Mouse (Mus musculus): ENCODE results near the gene Gm5105. TPM values are rescaled to one million over a fixed set of nuclear protein-coding genes. Genes with fewer than 3 reads are reported as not detected.

Gm5105 gene
- 0.10 and 0.19 TPM in 2 replicates for polyA plus RNA-seq (2012; rRNA removed)

DNA sequence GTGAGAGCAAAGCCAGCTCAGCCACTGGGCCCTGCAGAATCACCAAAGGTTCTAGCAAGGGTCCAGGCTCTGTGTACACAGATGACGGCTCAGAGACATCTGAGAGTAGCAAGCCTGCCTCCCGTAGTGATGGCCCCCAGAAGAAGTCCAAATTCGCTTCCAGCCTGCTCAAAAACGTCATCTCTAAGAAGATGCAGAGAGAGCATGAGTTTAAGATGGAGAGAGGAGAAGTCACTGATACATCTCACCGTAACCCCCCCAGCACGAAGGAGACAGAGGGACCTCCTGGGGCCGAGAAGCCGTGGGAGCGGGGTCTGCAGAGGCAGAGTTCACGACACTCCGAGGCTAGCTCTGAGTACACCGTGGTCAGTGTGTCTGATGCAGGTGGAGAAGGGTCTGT, at the start of gene Gm5105:
Gene Gm5105 (minus strand): TSS at position 101 of the 400 bp plus-strand sequence.
- 91% methylated on average over 12 of the region's 12 CpGs for WGBS
- Histone ChIP-seq H3K4me1 (ENCODE audit: control insufficient read depth, insufficient read depth, insufficient read length, low read length) (no peaks in the 10 kb centered on the region; the same call in 1 of the 2 replicates), H3K27ac (ENCODE audit: insufficient read depth, low read depth, low read length) (no peak within 1 kb of the TSS), H3K27me3 (ENCODE audit: control insufficient read depth, insufficient read depth, low read length) (no peaks in the 10 kb centered on the region), H3K4me3 (ENCODE audit: low read depth, low read length) (no peak within 1 kb of the TSS), H3K36me3 (ENCODE audit: control insufficient read depth, insufficient read depth, low read length) (no peaks in the 10 kb centered on the region)
- no peak for TF ChIP-seq POLR2A (IDR thresholded peaks at IDR 0.05; ENCODE audit: low read depth, low read length)
- no peak for TF ChIP-seq CTCF (IDR thresholded peaks at IDR 0.05; ENCODE audit: extremely low read depth, insufficient read length, insufficient replicate concordance, low read depth, low read length)

DNA sequence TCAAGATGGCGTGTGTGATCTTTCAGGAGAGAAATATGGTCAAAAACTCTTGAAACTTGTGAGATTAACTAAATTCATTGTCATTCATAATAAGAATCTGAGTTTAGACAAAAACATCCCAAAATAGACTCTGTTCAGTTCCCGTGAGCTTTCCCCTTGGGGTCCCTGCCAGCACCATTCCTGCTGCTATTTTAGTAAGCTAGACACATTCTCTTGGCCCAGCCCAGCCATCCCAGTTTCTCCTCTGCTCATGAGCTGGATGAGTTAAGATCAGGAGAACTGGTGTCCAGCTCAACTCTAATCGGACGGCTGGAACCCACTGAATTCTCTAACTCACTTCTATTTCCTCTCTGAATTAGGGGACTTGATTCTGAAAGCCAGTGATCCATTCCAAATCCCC, 49.7 kb upstream of the Gm5105 start:
- Histone ChIP-seq H3K27me3 (ENCODE audit: control insufficient read depth, insufficient read depth, low read length) (no peaks in the 10 kb centered on the region), H3K4me1 (ENCODE audit: control insufficient read depth, insufficient read depth, insufficient read length, low read length) (peaks cover 14% of the 10 kb centered on the region), H3K4me3 (ENCODE audit: low read depth, low read length) (no peak overlapping the region), H3K27ac (ENCODE audit: insufficient read depth, low read depth, low read length) (no peak overlapping the region), H3K36me3 (ENCODE audit: control insufficient read depth, insufficient read depth, low read length) (peaks cover 73% of the 10 kb centered on the region)
- TF ChIP-seq POLR2A (IDR thresholded peaks at IDR 0.05; ENCODE audit: low read depth, low read length) (no peak), CTCF (IDR thresholded peaks at IDR 0.05; ENCODE audit: extremely low read depth, insufficient read length, insufficient replicate concordance, low read depth, low read length) (no peak)
- WGBS: 84% methylated on average over 4 of the region's 4 CpGs

DNA sequence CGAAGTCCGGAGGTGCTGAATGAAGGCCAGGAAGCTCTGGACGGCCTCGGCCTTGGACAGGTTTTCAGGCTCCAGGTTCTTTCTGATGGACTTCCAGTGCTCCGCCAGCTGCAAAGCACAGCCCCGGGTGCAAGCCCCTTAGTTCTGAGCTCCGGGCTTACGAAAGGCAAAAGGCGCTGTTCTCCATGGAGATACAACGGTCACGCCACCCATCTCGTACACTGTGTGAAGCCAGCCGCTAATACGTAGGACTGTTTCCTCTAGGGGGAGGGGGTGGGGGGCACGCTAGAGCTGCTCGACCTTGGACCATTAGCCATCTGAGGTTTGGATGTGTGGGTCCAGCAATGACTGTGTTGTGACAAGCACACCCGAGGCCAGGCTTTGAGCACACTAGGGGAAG, 46.9 kb upstream of the Gm5105 start:
- WGBS: 89% methylated on average over 17 of the region's 17 CpGs
- Histone ChIP-seq H3K27me3 (ENCODE audit: control insufficient read depth, insufficient read depth, low read length) (no peaks in the 10 kb centered on the region), H3K27ac (ENCODE audit: insufficient read depth, low read depth, low read length) (no peak overlapping the region), H3K4me1 (ENCODE audit: control insufficient read depth, insufficient read depth, insufficient read length, low read length) (peaks cover 5% of the 10 kb centered on the region), H3K36me3 (ENCODE audit: control insufficient read depth, insufficient read depth, low read length) (peaks cover 80% of the 10 kb centered on the region), H3K4me3 (ENCODE audit: low read depth, low read length) (no peak overlapping the region)
- TF ChIP-seq CTCF (IDR thresholded peaks at IDR 0.05; ENCODE audit: extremely low read depth, insufficient read length, insufficient replicate concordance, low read depth, low read length): no peak
- no peak for TF ChIP-seq POLR2A (IDR thresholded peaks at IDR 0.05; ENCODE audit: low read depth, low read length)

DNA sequence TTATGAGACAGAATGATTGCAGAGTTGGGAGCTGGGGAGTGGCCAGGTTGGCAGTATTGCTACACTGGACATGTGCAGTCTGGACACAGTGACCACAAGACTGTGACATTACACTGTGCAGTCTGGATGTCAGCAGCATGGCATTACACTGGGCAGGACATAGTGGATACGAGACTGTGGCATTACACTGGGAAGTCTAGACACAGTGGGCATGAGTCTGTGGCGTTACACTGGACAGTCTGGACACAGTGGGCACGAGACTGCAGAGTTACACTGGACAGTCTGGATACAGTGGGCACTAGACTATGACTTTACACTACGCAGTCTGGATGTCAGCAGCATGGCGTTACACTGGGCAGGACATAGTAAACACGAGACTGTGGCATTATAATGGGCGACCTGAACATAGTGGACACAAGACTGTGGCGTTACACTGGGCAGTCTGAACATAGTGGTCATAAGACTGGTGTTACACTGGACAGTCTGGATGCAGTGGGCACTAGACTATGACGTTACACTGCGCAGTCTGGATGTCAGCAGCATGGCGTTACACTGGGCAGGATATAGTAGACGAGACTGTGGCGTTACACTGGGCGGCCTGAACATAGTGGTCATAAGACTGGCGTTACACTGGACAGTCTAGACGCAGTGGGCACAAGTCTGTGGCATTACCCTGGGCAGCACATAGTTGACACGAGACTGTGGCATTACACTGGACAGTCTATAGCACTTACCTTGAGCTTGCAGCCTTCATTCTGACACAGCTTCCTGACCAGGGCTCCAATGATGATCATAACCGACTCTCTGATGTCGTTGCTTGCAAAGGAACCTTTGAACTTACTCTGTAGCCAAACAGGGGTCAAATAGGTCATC, 44.0 kb upstream of the Gm5105 start:
- no peaks in the 10 kb centered on the region for H3K4me1 ChIP-seq (ENCODE audit: control insufficient read depth, insufficient read depth, insufficient read length, low read length)
- 91% methylated on average over 19 of the region's 19 CpGs for WGBS
- H3K4me3 ChIP-seq (ENCODE audit: low read depth, low read length): no peak overlapping the region
- H3K27me3 ChIP-seq (ENCODE audit: control insufficient read depth, insufficient read depth, low read length): no peaks in the 10 kb centered on the region
- H3K36me3 ChIP-seq (ENCODE audit: control insufficient read depth, insufficient read depth, low read length): peaks cover 81% of the 10 kb centered on the region
- H3K27ac ChIP-seq (ENCODE audit: insufficient read depth, low read depth, low read length): no peak overlapping the region
- TF ChIP-seq CTCF (IDR thresholded peaks at IDR 0.05; ENCODE audit: extremely low read depth, insufficient read length, insufficient replicate concordance, low read depth, low read length) (no peak), POLR2A (IDR thresholded peaks at IDR 0.05; ENCODE audit: low read depth, low read length) (no peak)

DNA sequence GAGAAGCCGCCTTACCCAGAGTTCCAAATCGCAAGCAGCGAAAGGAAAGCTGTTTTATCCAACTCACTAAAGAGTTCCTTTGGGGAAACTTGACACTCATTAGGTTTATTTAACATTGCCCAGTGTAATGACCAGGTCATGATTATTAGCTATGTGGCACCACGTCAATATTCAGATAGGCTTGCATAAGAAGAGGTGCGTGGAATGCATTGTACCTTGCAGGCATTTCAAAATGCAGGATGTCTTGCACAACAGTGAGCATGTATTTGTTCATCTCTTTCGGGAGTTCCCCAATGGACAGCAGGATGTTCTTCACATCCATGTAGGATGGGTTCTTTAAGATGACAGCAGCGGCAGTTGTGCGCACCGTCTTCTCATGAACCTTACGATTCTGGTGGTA, 39.7 kb upstream of the Gm5105 start:
- WGBS: 94% methylated on average over 10 of the region's 10 CpGs
- H3K36me3 ChIP-seq (ENCODE audit: control insufficient read depth, insufficient read depth, low read length): peaks cover 83% of the 10 kb centered on the region
- TF ChIP-seq POLR2A (IDR thresholded peaks at IDR 0.05; ENCODE audit: low read depth, low read length) (no peak), CTCF (IDR thresholded peaks at IDR 0.05; ENCODE audit: extremely low read depth, insufficient read length, insufficient replicate concordance, low read depth, low read length) (no peak)

DNA sequence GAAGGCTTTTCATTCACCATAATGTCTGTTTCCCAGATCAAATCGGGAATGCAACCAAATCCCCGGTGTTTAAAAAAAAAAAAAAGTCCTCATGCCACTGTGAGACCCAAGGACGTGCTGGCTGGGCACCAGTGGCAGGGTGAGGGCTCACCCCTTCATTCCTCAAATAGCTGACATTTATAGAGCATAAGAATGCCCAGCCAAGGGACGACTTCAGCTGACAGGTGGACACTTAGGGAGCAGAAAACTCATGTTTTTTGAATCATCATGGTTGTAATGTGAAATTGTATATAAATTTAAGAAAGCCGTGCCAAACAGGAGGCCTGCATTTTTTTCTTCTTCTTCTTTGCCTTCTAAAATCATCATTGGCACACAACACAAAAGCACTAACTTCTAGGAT, 37.9 kb upstream of the Gm5105 start:
- Histone ChIP-seq H3K4me3 (ENCODE audit: low read depth, low read length) (no peak overlapping the region), H3K27ac (ENCODE audit: insufficient read depth, low read depth, low read length) (no peak overlapping the region), H3K36me3 (ENCODE audit: control insufficient read depth, insufficient read depth, low read length) (peaks cover 71% of the 10 kb centered on the region), H3K27me3 (ENCODE audit: control insufficient read depth, insufficient read depth, low read length) (no peaks in the 10 kb centered on the region), H3K4me1 (ENCODE audit: control insufficient read depth, insufficient read depth, insufficient read length, low read length) (no peaks in the 10 kb centered on the region)
- WGBS: 78% methylated on average over 5 of the region's 5 CpGs
- no peak for TF ChIP-seq POLR2A (IDR thresholded peaks at IDR 0.05; ENCODE audit: low read depth, low read length)
- no peak for TF ChIP-seq CTCF (IDR thresholded peaks at IDR 0.05; ENCODE audit: extremely low read depth, insufficient read length, insufficient replicate concordance, low read depth, low read length)

More for the DNA sequence above, 39.7 kb upstream of the Gm5105 start:
- Histone ChIP-seq H3K27me3 (ENCODE audit: control insufficient read depth, insufficient read depth, low read length) (no peaks in the 10 kb centered on the region), H3K27ac (ENCODE audit: insufficient read depth, low read depth, low read length) (no peak overlapping the region), H3K4me3 (ENCODE audit: low read depth, low read length) (no peak overlapping the region), H3K4me1 (ENCODE audit: control insufficient read depth, insufficient read depth, insufficient read length, low read length) (no peaks in the 10 kb centered on the region)

DNA sequence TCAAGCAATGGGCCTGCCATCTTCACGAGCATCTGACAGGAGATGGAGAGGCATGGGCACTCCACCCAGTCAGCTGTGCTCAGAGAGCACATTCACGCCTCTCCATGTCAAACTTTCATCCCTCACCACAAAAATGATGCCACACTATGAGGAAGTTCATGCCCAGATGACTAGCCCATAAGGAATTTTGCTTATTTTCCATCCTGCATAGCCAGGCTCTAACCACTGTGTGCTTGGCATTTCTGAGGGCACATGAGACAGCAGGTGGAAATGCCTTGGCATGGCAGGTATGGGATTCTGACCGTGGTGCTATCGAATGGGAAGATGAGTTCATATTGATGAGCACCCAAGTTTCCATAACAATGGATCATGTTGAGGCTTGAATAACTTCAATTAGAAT, 36.5 kb upstream of the Gm5105 start:
- no peaks in the 10 kb centered on the region for H3K4me1 ChIP-seq (ENCODE audit: control insufficient read depth, insufficient read depth, insufficient read length, low read length)
- TF ChIP-seq CTCF (IDR thresholded peaks at IDR 0.05; ENCODE audit: extremely low read depth, insufficient read length, insufficient replicate concordance, low read depth, low read length) (no peak), POLR2A (IDR thresholded peaks at IDR 0.05; ENCODE audit: low read depth, low read length) (no peak)
- H3K27me3 ChIP-seq (ENCODE audit: control insufficient read depth, insufficient read depth, low read length): no peaks in the 10 kb centered on the region
- H3K36me3 ChIP-seq (ENCODE audit: control insufficient read depth, insufficient read depth, low read length): peaks cover 64% of the 10 kb centered on the region
- 92% methylated on average over 4 of the region's 4 CpGs for WGBS
- no peak overlapping the region for H3K4me3 ChIP-seq (ENCODE audit: low read depth, low read length)
- no peak overlapping the region for H3K27ac ChIP-seq (ENCODE audit: insufficient read depth, low read depth, low read length)

All from small intestine, adult 2 months (tissue).